Mouse (Mus musculus): ENCODE measurements around the gene Ing3. TPM values are rescaled to one million over a fixed set of nuclear protein-coding genes. Genes with fewer than 3 reads are reported as not detected.
A peak's percentile ranks its signal among the peaks of the same experiment; 100 is the strongest.

Gene Ing3
- 10 to 100 TPM; 29.3 to 31.8 TPM for total RNA-seq (2021)

DNA sequence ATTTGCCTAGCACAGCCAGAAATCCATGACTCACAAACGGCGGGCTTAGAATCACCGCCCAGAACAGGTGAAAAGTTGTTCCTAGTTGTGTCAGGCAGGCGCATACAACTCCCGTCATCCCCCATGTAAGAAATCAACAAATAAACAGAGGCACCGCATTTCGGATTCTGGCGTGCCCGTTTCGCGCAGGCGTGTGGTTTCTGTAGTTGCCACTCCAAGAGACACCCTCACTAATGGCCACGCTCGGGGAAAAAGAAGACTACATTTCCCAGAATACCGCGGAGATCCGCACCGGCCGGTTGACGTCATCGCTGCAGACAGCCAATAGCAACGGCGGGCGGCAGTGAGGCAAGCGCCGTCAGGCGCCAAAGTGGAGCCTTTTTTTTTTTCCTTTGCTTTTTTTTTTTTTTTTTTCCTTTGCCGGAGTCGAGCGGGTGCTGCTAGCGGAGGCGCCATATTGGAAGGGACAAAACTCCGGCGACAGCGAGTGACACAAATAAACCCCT, at the start of gene Ing3:
TSS of gene Ing3 (plus strand) at position 346 of the 506 bp plus-strand sequence.
- peak; percentile 98 to 99 for DNase-seq

DNA sequence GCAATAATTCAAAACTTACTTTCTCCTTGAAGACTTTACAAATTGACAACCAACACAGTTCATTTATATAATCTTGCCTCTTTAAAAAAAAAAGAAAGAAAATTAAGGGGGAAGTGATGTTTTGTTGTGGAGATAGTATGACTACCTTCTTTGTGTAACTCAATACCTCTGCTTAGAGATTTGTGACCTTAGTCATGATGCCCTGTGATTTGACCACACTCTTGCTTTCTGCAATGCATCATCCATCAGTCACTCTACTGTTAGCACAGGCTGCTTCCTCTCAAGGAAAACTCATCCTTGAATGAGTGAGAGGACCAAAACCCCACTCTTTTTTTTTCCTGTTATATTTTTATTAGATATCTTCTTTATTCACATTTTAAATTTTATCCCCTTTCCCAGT, 39.7 kb upstream of the Ing3 start:
- DNase-seq = no peak

DNA sequence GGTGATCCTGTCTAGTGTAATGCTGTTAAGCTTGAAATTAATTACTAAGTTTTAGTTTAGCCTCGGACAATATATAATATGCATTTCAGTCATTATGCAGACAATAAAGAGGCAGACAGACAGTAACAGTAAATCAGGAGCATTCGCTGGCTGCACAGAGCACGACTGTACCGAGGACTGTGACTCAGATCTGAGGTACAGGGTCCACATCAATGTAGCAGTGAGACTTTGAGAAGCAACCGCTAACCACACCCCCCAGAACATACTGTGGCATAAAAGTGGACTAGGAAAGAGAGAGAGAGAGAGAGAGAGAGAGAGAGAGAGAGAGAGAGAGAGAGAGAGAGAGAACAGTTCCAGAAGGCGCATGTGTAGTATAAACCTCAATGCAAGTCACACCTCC, 38.6 kb upstream of the Ing3 start:
- DNase-seq = no peak

DNA sequence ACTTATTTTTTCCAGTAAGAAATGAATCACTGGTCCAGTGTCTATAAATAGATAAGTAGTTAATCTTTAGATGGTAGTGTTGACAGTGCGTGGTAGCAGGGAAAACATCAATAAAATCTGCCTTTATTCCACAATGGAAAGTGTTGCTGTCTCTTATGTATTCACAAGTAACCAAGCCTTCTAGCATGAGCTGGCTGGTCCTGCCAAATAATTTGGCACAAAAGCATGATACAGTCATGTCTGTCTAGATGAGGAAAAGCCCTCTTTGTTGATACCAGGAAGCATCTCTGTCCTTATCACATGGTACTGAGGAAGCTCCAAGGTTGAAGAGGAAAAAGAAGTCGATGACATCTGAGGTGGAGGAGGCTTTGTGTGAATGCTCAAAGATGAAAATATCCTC, 32.8 kb upstream of the Ing3 start:
- no peak for DNase-seq

DNA sequence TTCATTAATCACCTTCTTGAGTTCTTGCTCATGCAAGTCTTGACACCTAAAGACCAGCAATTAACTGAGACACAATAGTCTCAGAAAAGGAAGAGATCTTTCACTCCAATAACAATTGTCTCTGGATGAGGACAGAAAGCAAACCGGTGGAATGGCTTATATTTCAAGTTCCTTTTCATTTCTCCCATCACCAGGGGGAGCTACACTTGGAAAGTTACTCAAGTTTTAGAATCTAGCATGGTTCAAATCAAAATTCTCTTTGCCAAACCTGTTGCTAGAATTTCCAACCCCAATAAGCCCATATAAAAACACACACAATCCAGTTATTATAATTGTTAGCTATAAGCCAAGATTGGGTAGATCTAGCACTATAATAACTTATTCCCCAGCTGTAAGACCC, 25.2 kb upstream of the Ing3 start:
- no peak for DNase-seq

DNA sequence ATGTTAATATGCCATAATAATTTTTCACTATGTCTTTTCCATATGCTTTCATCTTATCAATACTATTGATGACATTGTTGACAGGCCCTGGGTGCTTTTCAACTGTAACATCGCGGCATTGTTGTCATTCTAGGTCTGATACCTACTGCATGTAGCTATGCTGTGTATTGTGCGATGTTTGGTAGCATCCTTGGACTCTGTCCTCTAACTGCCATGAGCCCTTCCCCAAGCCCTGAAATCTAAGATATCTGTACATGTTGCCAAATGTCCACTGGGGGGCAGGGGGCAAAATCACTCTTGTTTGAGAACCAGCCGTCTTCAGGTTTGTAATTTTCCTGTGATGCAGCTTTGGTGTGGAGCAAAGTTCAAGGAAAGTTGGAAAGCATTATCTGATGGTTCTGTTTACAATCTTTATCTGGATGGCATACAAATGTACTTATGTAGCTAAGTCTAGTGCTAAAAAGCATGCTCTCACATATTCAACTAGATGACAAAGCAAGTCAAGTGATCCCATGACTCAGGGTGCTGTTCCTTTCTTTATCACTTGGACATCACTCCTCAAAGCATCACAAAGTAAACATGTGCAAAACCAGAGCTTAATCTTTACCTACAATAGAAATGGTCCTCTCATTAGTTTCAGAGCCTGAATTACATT, 11.3 kb upstream of the Ing3 start:
- no peak for DNase-seq

DNA sequence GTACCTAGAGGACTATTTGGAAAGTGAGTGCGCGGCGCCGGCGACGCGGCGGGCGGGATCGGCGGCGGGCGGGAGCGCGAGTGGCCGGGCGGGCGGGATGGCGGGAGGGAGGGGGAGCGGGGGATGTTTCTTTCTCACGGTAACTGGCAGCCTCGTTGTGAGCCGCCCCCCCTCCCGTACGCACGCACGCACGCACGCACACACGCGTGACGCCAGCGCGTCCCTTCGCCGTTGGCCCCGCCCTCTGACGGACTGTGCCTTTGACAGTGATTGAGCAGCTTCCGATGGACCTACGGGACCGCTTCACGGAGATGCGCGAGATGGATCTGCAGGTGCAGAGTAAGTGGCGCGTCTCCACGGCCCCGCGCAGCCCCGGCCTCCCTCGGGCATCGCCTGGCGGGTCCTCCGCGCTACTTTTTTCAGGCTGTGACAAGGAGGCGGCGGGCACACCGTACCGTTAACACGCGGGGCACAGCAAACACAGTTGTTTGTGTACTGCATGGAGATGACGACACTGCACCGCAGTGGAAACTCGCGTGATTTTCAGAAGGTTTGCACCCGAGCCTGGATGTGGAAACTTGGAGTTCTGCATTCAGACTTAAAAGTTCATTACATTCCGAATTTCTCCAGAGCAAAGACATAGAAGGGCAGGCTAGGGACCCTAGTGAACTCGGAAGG, 539 bp downstream of the Ing3 start:
- DNase-seq = peak; percentile 96 to 97

DNA sequence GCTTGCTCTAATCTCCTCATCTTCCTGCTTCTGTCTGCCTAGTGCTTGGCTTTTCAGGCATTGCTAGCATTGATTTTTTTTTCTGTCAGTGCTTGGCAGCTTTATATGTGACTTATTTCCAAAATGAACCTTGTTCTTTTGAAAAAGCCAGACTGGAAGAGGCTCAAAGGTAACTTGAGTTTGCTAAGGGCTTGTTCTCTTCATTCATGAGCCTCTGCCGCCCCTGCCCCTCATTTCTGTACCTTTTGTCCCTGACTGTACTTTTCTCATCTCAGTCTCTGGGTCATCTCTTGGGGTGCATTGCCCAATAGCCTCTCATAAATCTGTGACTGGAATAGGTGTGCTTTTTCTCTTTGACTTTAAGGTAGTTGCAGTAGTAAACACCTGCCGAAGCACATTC, 1.3 kb downstream of the Ing3 start:
- DNase-seq = no peak

DNA sequence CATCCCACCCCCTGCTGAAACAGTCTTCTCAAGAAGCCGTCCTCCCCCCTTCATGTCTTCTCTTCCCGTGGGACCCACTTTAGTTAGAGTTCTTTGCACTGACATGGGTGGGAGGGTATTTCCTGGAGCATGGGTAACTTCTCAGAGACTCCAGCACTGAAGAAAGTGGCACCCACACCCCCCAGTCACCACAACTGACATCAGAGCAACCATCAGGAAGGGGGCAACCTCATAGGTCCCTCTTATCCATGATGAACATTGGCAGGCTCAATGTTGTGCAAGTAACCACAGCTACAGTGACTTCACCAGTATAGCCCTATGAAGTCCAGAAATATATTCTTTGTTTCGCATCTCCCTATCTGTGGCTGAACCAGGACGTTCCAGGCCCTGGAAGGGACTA, 6.1 kb downstream of the Ing3 start:
- DNase-seq = no peak

DNA sequence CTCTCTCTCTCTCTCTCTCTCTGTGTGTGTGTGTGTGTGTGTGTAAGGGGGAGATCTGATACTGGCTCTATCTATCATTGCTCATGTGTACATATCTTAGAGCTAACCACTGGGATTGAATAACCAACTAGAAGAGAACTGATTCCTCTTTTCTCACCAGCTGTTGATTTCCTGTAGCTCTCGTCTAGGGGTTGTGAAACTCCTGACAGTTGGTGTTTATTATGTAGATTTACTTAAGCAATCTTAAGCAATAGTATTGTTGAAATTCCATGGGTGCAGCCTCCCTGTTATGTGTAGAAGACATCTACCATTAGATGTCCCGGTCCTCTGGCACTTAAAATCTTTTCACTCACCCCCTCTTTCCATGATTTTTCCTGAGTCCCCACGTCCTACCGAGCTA, 9.6 kb downstream of the Ing3 start:
- DNase-seq = no peak

DNA sequence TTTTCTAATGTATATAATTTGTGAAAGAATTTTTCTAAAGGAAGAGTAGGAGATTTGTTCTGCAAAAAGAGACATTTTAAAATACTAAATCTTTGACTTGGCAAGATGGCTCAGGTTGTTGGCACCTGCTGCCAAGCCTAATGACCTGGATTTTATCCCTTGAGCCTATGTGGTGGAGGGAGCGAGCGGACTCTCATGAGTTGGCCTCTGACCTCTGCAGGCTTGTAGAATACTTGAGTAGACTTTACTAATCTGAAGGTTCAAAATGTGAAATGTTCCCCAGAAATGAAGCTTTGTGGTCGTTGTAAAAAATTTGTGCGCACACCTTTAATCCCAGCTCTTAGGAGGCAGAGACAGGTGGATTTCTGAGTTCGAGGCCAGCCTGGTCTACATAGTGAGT, 10.5 kb downstream of the Ing3 start:
- DNase-seq = no peak

DNA sequence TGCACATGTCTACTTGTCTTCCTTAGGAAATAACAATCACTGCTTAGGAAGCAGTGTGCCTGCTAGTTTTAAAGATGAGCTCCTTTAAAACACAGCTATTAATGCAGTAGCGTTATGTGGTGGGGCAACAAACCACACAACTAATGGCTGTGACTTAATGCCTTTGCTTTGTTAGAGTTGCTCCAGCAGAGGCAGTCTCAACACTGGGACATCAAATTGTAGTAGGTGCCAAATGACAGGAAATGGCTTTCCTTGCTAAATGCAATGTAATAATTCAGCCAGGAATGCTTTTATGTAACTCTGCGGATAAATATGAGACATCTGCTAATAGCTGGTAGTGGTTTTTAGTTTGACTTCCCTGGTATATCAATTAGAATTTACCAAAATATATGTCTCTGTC, 28.2 kb downstream of the Ing3 start:
- DNase-seq = no peak

DNA sequence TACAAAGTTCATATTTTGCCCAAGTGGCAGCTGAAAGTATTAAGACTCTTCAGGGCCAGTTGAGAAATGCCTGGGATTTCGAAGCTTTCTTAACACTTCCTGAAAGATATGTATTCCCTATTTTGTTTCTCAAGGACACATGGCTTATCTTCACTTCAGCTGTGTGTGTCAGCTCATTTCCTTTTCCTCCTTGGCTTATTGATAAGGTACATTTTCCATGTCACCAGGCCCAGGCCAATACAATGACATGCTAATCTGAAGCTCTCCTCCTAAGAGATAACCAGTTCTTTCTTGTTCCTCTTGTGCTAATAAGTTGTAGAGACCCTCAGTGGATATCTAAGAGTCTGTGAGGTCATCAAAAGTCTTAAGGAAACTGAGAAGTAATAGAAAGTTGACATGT, 31.7 kb downstream of the Ing3 start:
- no peak for DNase-seq

DNA sequence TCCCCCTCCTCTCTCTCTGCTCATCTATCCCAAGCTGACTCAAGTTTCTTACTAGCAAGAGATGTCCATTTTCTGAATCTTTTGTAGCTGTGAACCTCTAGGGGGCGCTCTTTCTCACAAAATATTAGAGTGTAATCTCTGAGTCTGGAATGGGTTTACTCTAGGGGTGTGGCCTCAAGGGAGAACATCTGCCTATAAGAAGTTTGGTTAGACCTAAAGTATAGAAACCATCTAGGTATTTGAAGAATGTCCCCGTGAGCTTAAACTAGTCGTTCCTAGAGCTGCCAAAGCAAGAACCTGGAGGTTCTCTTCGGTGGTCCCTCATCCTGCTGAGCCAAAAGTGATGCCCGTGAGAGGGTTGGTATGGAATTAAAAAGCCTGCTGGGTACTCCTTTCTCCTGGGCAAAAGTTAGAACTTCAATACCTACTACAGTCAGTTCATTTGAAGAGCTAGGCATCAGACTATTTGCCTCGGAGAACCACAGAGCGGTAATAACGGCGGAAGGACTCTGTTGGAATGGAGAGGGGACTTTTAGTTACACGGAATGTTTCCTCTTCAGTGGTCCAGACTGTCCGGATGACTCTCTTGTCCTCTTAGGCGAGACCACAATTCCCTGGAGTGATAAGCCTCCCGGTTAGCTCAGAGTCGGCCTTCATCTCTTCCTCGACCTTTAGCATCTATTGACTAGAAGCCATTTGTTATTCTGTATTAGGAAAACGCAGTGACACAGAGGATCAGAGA, 35.8 kb downstream of the Ing3 start:
- no peak for DNase-seq

DNA sequence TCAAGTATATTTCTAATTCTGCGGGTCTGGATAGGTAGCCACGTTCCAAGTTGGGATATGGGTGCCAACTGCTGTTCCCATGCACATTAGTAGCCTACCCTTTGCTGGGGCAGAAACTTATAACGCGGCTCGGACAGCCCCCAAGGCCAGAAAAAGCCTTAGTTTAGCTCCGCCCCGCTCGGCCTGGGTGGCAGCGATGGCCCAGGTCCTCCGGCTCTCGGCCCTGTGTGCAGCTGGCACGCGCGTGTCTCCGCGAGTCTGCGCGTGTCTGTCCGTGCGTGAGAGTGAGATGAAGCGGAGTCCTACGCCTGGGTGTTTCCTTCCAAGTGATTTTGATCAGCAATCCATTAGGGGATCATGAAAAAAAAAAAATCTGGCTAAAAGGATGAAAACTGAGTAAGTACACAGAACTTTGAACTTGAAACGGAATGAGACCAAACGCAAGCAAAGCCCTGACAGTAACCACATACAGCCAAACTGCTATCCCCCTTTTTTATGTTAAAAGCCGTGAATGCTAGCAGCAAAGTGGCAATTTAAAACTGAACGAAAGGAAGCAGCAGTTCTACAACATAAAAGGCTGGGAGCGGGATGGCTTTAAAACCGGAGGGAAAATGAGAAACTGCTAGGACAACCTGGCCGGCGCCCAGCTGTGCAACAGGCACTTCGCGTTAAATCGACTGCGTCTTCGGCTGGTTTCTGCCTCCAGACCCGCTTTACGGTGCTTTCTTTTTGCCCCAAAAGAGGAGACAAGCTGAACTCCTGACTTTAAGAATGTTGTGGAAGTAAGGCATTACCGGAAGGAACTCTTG, 36.6 kb downstream of the Ing3 start, which contains the start of gene Cped1:
TSS of gene Cped1 (plus strand) at position 185 of the 809 bp plus-strand sequence.
- peak in 1 of 2 experiments; percentile 26 for DNase-seq

DNA sequence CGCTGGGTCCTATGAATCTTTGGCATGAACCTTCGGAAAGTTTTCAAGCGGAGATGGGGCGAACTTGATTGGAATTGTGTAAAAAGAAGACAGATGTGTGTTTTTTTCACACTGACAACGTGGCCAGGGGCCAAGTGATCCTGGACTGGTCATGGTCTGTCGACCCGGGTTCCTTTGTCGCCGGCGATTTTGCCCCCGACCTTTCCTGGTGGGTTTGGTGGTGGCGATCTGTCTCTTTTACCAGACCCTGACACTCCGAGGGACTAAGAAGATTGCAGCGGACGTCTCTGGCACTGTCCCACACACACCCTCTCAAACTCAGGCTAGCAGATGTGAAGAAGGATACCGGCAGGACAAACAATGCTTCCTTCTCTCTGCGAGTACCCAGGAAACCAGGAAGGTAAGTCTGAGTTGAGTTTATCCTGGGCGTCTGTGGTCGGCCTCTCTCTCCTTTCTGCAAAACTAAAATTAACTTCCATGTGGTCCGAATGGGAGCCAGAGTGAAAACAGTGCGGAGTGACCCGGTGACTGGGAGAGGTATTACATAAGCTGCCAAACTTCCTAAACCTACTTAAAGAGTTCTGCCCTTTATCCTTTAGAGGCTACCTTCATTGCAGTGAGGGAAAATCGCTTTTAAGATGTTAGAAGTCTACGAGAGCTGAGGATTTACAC, 37.4 kb downstream of the Ing3 start:
- no peak for DNase-seq

DNA sequence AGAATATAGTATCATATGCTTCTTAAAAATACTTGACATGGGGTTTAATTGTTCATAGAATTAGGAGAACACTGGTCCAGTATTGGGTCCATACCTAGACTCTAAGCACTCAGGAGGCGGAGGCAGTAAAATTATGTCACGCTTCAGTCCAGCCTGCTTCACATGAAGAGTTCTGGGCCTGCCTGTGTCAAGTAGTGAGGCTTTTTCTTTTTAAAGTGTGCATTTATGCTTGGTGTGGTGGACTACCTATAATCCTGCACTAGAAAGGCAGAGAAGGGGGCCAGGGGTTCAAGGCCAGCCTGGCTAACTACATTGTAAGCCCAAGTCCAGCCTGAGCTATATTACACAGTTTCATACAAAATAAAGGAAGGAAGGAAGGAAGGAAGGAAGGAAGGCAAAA, 38.2 kb downstream of the Ing3 start:
- DNase-seq = no peak

DNA sequence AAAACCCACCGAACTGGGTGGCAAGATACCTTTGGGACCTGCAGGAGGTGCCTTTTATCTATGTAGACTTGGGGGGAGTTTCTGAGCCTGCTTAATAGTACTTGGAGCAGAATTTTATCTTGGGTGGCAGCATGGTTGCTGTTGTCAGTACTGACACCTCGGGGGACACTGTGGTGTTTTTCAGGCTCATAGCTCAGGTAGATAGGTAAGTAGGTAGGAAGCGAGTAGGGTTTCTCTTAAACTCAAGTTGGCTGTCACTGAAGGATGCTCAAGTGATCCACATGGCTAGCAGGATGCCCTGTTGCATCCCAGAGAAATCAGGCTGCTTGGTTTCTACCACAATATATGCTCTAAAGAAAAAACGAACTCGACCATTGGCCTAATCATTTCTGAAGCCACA, 38.9 kb downstream of the Ing3 start:
- DNase-seq = no peak

DNA sequence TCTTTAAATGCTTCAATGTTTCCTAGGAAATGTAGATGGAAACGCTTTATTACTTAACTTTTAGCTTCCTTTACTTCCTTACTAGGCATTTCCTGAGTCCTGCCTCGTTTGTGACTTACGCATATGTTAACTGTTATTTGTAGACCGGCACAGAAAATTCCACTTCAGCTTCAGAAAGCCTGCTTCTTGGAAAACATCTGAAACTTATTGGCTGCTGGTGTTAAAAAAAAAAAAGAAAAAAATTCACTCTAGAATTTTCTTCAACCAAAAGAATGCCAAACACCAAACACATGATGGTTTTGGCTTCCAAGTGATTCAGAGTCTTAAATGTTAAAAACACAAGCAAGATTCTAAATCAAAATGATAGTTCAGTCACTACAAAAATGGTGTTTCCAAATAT, 39.7 kb downstream of the Ing3 start:
- DNase-seq = no peak

DNA sequence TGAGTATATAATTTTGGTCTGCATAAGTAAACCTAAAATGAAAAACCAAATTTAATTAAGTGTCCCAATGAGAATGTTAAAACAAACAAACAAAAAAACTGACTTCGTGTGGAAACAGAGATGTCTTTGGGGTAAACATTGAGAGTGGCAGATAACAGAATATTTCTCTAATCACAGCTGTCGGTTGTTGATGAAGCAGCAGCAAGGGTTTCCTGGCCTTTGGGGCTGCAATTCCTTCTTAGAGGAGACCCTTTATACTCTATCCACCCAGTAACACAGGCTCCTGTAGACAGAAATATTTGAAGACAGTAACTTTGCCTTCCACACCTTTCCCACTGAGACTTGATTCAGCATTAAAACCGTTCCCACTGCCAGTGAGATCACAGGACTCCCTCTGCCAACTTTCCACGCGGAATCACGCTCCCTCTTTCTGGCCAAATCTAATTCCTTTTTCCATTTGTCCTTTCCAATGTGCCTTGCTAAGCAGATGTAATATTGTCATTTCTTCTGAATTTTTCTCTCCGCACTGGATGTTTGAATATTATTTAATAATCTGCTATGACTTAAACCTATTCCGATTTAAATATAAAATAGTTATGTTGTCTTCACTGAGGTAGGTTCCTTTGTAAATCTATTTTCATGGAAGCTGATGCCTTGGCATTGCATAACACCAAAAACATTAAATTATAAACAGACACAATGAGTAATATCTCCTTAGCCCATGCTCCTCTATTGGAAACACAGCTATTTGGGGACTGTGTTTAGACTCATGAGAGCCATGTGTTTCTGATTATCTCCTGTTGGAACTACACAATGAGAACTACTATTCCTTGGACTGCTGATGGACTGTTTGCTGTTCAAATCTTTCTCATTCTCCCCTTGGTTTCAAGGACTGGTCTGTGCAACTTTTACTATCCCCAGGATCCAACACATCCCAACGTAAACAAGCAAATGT, 41.1 kb downstream of the Ing3 start:
- no peak for DNase-seq

DNA sequence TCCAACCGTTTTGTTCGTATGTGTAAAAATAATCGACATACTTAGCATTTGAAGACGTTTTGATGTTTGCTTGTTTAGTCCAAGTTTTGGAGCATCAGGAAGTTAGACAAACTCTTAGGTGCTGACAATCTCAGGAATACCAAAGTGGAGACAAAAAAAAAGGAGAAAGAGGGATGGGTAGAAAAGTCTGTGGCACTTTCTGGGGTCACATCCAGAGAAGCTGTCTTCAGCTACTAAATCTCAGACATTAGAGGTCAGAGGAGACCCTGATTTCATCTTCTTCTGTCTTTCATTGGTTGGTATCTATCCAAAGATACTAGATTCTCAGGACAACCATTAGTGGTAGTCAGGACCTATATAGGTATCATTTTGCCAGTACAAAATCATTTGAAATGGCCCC, 41.8 kb downstream of the Ing3 start:
- DNase-seq = no peak
